Mouse (Mus musculus) forebrain, embryonic 13.5 days (tissue): ENCODE measurements around the gene Colq. TPM values are rescaled to one million over a fixed set of nuclear protein-coding genes. Genes with fewer than 3 reads are reported as not detected.

Experiments
- ATAC-seq: fragments of 200-750 bp; cut with Nextera tagmentation; 2 replicates; pipeline ENCODE4 v1.8.0; 2017
- H3K27ac ChIP-seq: fragments of 300-500 bp; sonication (generic); 2 replicates; pipeline ENCODE4 v1.5.1; 2015; ENCODE audit warnings: inconsistent platforms, mild to moderate bottlenecking, moderate library complexity
- H3K27me3 ChIP-seq: fragments of 300-500 bp; sonication (generic); 2 replicates; pipeline ENCODE4 v1.6.1; 2015; ENCODE audit warnings: mild to moderate bottlenecking, inconsistent platforms
- H3K36me3 ChIP-seq: fragments of 300-500 bp; sonication (generic); 2 replicates; pipeline ENCODE4 v1.6.1; 2015; ENCODE audit warnings: mild to moderate bottlenecking, inconsistent platforms; ENCODE audit not compliant: poor library complexity, severe bottlenecking
- H3K4me1 ChIP-seq: fragments of 300-500 bp; sonication (generic); 2 replicates; pipeline ENCODE4 v1.6.1; 2015; ENCODE audit warnings: inconsistent platforms
- H3K4me2 ChIP-seq: fragments of 300-500 bp; sonication (generic); 2 replicates; pipeline ENCODE4 v1.6.1; 2015; ENCODE audit warnings: inconsistent platforms, mild to moderate bottlenecking, moderate library complexity
- H3K4me3 ChIP-seq: fragments of 300-500 bp; sonication (generic); 2 replicates; pipeline ENCODE4 v1.5.1; 2015; ENCODE audit warnings: mild to moderate bottlenecking, inconsistent platforms
- H3K9ac ChIP-seq: fragments of 300-500 bp; sonication (generic); 2 replicates; pipeline ENCODE4 v1.6.1; 2015; ENCODE audit warnings: mild to moderate bottlenecking, inconsistent platforms
- H3K9me3 ChIP-seq: fragments of 300-500 bp; sonication (generic); replicated peaks from 2 replicates; pipeline ENCODE4 v1.6.1; 2016; ENCODE audit warnings: inconsistent platforms
- whole genome bisulfite sequencing: fragments of 180-500 bp; shearing (Covaris S2); methylation state at CpG from one replicate; pipeline ENCODE4 v1.1.7; 2015; 5-methylcytosine and 5-hydroxymethylcytosine counted together
- polyA plus RNA-seq: library from polyadenylated mRNA; unstranded; fragments of >200 nt; fragmentation: Nextera tagmentation; extraction: Ambion mirVana; gene quantifications from 2 replicates; pipeline ENCODE4 v1.2.1, GENCODE M21; 2015

Gene Colq
- polyA plus RNA-seq, 1 experiment from 2014 or later: not detected

- no peak for ATAC-seq
- WGBS: 85% methylated on average over 9 of the region's 9 CpGs
- H3K4me3 ChIP-seq: no peak overlapping the region
- no peak overlapping the region for H3K4me2 ChIP-seq
- H3K36me3 ChIP-seq: no peaks in the 10 kb centered on the region
- peaks cover 4% of the 10 kb centered on the region; the same call in 1 of the 2 replicates for H3K4me1 ChIP-seq
- H3K27me3 ChIP-seq: no peaks in the 10 kb centered on the region
- no peaks in the 10 kb centered on the region for H3K9me3 ChIP-seq
- no peak overlapping the region for H3K27ac ChIP-seq
- H3K9ac ChIP-seq: no peak overlapping the region
These were observed 18.5 kb downstream of the Colq start for GRCm38 (mm10) chr14:31572561-31573175.

DNA sequence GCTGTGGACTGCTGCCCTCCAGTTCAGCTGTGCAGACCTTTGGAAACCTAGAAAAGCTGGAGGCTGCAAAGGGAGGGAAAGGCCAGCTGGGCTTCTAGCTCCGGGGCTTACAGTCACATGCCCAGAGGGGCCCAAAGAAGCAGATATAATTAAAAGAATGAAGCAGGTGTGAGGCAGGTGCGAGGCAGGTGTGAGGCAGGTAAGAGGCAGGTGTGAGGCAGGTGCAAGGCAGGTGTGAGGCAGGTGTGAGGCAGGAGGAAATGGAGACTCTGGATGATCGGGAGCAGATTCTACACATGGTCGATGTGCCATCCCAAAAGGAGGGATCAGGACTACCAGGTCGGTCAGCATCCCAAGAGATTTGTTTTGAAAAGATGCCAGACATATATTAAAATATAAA lies 19.7 kb downstream of the Colq start:
- ATAC-seq: no peak
- H3K27ac ChIP-seq: no peak overlapping the region
- no peaks in the 10 kb centered on the region for H3K36me3 ChIP-seq
- peaks cover 4% of the 10 kb centered on the region; the same call in 1 of the 2 replicates for H3K4me1 ChIP-seq
- no peak overlapping the region for H3K9ac ChIP-seq
- H3K4me2 ChIP-seq: no peak overlapping the region
- no peak overlapping the region for H3K4me3 ChIP-seq
- H3K9me3 ChIP-seq: no peaks in the 10 kb centered on the region
- H3K27me3 ChIP-seq: no peaks in the 10 kb centered on the region
- whole genome bisulfite sequencing: 82% methylated on average over 5 of the region's 5 CpGs

DNA sequence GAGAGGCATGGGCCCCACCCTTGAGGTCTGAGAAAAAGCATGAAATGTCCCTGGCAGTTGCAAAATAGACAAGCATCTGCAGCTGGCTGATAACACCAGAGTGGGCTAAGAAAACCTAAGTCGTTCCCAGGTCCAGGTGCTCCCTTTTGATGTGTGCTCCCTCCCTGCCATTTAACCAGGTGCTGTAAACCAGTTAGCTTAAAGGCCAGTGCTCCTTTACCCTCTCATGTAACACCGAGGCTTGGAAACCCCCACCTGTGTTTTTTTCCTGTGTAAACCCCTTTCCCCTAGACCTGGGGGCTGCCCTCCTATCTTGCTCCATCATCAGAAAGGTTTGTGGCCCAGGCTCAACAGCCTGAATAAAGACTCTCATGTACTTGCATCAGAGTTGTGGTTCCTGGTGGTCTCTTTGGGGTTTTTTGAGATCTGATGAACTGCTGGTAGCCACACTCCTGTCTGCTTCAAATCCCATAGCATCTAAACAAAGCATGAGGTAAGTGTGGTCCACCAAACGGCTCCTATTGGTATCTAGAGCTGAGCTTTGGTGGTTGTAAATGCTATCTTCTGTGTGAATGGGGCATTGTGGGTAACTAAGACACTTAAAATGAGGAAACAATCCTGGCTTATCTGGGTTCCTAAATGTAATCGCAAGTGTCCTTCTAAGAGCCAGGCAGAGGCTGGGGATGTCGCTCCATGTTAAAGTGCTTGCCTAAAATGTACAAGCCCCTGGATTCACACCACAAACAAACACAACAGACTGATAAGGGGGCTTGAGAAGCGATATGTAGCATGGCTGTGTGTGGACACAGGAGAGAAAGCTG lies 20.8 kb downstream of the Colq start:
- H3K4me1 ChIP-seq: peaks cover 4% of the 10 kb centered on the region; the same call in 1 of the 2 replicates
- 88% methylated on average over 6 of the region's 6 CpGs for WGBS
- H3K9ac ChIP-seq: no peak overlapping the region
- no peak for ATAC-seq
- H3K27me3 ChIP-seq: no peaks in the 10 kb centered on the region
- no peaks in the 10 kb centered on the region for H3K9me3 ChIP-seq
- no peak overlapping the region for H3K27ac ChIP-seq
- no peak overlapping the region for H3K4me3 ChIP-seq
- no peak overlapping the region for H3K4me2 ChIP-seq
- H3K36me3 ChIP-seq: no peaks in the 10 kb centered on the region

- no peak for ATAC-seq
- H3K9me3 ChIP-seq: no peaks in the 10 kb centered on the region
- H3K4me1 ChIP-seq: peaks cover 4% of the 10 kb centered on the region; the same call in 1 of the 2 replicates
- H3K36me3 ChIP-seq: no peaks in the 10 kb centered on the region
- no peak overlapping the region for H3K9ac ChIP-seq
- 61% methylated on average over 7 of the region's 7 CpGs for WGBS
- H3K27ac ChIP-seq: no peak overlapping the region
- no peak overlapping the region for H3K4me3 ChIP-seq
- no peak overlapping the region for H3K4me2 ChIP-seq
- H3K27me3 ChIP-seq: no peaks in the 10 kb centered on the region
These were observed 22.0 kb downstream of the Colq start for GRCm38 (mm10) chr14:31569151-31569631.

- Histone ChIP-seq H3K4me3 (no peak overlapping the region), H3K27ac (no peak overlapping the region), H3K9ac (no peak overlapping the region), H3K36me3 (no peaks in the 10 kb centered on the region), H3K9me3 (no peaks in the 10 kb centered on the region), H3K4me1 (peaks cover 4% of the 10 kb centered on the region; the same call in 1 of the 2 replicates), H3K4me2 (no peak overlapping the region), H3K27me3 (no peaks in the 10 kb centered on the region)
- 78% methylated on average over 9 of the region's 9 CpGs for WGBS
- ATAC-seq: no peak
These were observed 25.5 kb downstream of the Colq start for GRCm38 (mm10) chr14:31565478-31566212.

- Histone ChIP-seq H3K4me2 (no peak overlapping the region), H3K36me3 (no peaks in the 10 kb centered on the region), H3K27me3 (no peaks in the 10 kb centered on the region), H3K27ac (no peak overlapping the region), H3K9me3 (no peaks in the 10 kb centered on the region), H3K4me3 (no peak overlapping the region), H3K4me1 (peaks cover 4% of the 10 kb centered on the region; the same call in 1 of the 2 replicates), H3K9ac (no peak overlapping the region)
- no peak for ATAC-seq
- 47% methylated on average over 6 of the region's 6 CpGs for WGBS
These were observed 26.5 kb downstream of the Colq start for GRCm38 (mm10) chr14:31564452-31565179.

DNA sequence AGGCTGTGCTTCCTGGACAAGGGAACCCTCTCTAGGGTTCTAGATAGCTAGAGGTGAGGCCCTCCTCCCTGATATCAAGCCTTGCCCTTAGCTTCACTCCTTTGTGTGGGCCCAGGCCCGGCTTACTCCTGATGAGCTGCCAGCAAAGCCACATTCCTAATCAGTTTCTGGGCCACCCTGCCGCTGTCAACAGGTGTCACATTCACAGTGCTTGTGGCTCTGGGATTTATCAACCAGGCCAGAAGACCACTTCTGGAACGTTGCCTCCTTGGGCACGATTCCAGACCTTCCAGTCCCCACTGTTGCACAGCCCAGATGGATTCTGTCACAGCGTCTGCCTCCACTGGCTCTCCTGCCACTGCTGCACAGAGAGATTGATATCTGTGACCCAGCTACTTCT lies 30.3 kb downstream of the Colq start:
- ATAC-seq: no peak
- Histone ChIP-seq H3K9me3 (no peaks in the 10 kb centered on the region), H3K27ac (no peak overlapping the region), H3K4me3 (no peak overlapping the region), H3K4me2 (no peak overlapping the region), H3K4me1 (no peaks in the 10 kb centered on the region), H3K27me3 (no peaks in the 10 kb centered on the region), H3K9ac (no peak overlapping the region), H3K36me3 (no peaks in the 10 kb centered on the region)
- 69% methylated on average over 5 of the region's 5 CpGs for WGBS

GRCm38 (mm10) chr14:31559216-31559615 lies 31.9 kb downstream of the Colq start:
- Histone ChIP-seq H3K9me3 (no peaks in the 10 kb centered on the region), H3K36me3 (no peaks in the 10 kb centered on the region), H3K9ac (no peak overlapping the region), H3K4me2 (no peak overlapping the region), H3K4me3 (no peak overlapping the region), H3K4me1 (no peaks in the 10 kb centered on the region), H3K27me3 (no peaks in the 10 kb centered on the region), H3K27ac (no peak overlapping the region; the same call in 1 of the 2 replicates)
- 68% methylated on average over 5 of the region's 5 CpGs for WGBS
- no peak for ATAC-seq

DNA sequence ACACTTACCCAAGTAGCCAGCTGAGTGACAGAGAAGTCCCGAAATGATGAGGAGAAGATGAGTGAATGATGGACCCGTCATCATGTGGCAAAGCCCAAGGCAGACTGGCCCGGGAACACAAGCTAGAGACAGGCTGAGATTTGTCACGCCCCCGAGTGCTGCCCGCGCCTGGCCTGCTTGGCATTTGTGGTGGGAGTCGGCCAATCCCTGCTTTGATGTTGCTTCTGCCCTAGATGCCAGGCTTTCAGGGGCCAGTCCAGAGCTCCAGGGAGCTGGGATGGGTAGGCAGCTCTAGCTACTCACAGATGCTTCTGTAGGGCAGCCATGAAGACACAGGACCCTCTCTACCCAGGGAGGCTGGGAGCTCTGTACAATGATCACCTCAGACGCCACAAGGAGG lies 33.4 kb downstream of the Colq start:
- 82% methylated on average over 9 of the region's 9 CpGs for WGBS
- no peaks in the 10 kb centered on the region for H3K27me3 ChIP-seq
- H3K4me3 ChIP-seq: no peak overlapping the region
- no peak overlapping the region for H3K4me2 ChIP-seq
- no peaks in the 10 kb centered on the region for H3K4me1 ChIP-seq
- H3K9ac ChIP-seq: no peak overlapping the region
- ATAC-seq: no peak
- no peaks in the 10 kb centered on the region for H3K36me3 ChIP-seq
- H3K27ac ChIP-seq: no peak overlapping the region
- H3K9me3 ChIP-seq: no peaks in the 10 kb centered on the region

GRCm38 (mm10) chr14:31557273-31557672 lies 33.9 kb downstream of the Colq start:
- Histone ChIP-seq H3K4me1 (no peaks in the 10 kb centered on the region), H3K9me3 (no peaks in the 10 kb centered on the region), H3K27me3 (no peaks in the 10 kb centered on the region), H3K27ac (no peak overlapping the region), H3K9ac (no peak overlapping the region), H3K36me3 (no peaks in the 10 kb centered on the region), H3K4me2 (no peak overlapping the region), H3K4me3 (no peak overlapping the region)
- no peak for ATAC-seq
- WGBS: 84% methylated on average over 8 of the region's 8 CpGs

DNA sequence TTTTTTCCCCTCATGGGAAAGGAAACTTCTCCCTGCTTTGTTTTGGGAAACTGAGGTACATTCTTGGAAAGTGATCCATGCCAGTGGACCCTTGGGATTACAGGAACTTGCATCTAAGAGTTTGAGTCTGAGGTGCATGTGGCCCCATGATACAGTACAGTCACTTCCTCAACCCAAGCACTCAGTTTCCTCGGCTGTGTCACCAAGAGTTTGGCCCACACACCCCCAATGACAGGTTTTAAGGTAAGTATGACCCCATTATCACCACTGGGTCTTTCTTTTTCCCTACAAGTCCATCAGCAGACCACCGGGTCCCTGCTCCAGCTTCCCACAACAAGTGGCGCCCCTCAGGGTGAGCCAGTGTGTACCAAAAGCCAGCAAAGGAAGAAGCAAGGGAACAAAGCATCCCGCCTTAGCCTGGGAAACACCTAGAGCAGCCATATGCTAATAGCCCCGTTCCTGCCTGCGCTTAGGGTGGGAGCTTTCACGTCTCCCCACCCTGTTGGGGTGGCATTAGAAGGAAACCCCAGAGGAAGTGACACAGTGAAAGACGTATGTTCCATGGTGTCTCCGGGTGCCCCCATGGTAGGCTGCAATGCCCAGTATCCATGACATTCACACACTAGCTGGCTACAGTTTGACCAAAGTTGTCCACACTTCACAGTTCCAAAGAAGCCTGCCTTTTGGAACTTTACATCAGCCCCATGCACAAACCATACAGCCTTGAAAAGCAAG lies 34.5 kb downstream of the Colq start:
- Histone ChIP-seq H3K9ac (no peak overlapping the region), H3K27me3 (no peaks in the 10 kb centered on the region), H3K36me3 (no peaks in the 10 kb centered on the region), H3K4me3 (no peak overlapping the region), H3K9me3 (no peaks in the 10 kb centered on the region), H3K27ac (no peak overlapping the region), H3K4me2 (no peak overlapping the region), H3K4me1 (no peaks in the 10 kb centered on the region)
- no peak for ATAC-seq
- 84% methylated on average over 9 of the region's 9 CpGs for WGBS
